Mouse (Mus musculus) T-helper 17 cell (primary cell): Measurements from ENCODE around the gene Ckap2l.

Experiments
- in situ Hi-C, 2 experiments: fragments of 300-600 bp; cut with MboI, MseI; formaldehyde crosslinking; loops; 1 replicate in 1 of 2; 2 replicates in 1 of 2; pipeline ENCODE4 v1.15.1; 2025; ENCODE audit warnings: high pct_unique_total_duplicates in 2 of 2

Gene Ckap2l

DNA sequence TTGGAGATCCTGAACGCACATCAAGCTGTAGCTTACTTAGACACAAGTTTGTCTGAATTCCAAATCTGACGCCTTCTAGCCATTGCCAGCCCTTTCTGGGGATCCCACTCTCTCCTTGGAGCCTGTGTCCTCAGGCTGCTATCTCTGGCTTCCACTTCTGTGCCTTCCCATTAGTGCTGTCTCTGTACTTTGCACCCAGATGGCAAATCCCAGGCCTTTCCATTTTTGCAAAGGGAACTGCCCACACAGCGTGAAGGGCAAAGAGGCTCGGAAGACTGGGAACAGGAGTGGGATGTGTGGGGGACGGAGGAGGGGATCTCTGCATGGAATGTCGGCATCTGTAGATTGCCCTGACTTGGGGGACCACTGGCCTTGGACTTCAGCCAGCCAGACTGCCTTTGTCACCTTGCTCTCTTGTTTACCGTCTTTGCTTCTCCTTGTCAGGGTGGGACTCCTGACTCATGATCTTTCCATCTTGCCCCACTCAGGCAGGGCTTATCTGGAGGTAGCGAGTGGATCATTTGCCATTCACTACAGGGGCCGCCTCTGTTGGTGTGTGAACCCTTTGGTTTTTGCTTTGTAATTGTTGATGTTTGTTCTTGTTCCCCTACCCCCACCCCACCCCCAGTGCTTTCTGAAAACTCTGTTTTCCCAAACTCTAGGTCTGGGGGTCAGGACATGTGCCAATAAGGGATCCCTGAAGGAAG is 56.1 kb downstream of the Ckap2l start:
- in situ Hi-C loops = no loop called here

DNA sequence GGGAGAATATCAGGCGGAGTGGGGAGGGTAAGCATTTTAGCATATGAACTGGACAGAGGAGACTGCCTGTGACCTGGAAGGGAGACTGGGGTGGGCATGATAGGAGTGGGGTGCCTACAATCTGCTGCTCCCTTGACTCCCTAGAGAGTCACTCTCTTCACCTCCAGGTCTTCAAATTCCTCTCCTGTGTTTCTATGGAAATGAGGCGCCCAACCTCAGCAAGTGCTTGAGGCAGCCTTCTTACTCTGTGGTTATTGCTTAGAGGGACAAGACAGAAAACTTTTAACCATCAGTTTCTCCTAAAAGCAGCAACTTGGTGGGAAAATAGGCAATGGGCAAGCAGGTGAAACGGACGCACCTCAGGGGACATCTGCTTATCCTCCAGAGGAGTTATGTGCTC is 60.5 kb downstream of the Ckap2l start:
- in situ Hi-C loops = no loop called here

DNA sequence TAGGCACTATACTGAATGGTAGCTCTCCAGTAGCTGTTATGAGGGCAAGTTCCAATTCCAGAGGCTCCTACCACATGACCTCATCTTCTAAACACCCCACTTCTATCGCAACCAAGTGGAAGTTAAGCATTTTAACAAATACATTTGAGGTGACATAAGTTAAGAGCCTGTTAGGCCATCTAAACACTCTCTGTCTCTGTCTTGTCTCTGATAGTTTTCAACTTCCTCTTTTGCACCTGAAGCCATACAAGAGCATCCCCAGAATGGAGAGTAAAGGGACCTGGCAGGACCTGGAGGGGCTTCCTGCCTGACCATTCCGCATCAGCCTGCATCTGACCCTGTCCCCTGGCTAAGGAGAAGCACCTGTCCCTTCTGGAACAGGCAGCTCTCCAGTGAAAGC is 62.3 kb downstream of the Ckap2l start:
- in situ Hi-C loops = no loop called here

DNA sequence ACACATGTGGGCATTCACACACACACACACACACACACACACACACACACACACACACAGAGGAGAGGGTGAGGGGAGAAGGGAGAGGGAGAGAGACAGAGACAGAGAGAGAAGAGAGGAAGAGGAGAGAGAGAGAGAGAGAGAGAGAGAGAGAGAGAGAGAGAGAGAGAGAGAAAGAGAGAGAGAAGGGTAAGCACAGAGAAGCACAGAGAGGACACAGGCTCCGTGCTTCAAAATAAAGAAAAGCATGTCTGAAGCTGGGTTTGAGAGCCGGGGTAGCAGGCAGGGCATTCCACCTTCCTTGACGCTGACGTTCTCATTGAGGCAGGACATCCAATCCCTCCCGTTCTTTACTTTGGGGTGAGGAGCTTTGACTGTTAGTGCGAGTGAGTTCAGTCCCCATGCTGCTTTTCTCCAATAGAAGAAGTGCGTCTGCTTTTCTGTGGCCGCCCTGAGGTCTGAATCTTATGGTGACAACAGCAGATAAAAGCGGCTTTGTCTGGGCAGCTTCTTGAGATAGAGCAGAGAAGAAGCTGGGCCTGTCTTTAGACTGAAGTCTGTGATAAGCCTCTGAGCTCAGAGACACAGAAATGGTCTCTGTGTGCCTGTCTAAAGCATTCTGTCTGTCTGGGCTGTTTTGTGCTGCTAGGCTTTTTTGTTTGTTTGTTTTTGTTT is 63.1 kb downstream of the Ckap2l start:
- in situ Hi-C loops = no loop called here

DNA sequence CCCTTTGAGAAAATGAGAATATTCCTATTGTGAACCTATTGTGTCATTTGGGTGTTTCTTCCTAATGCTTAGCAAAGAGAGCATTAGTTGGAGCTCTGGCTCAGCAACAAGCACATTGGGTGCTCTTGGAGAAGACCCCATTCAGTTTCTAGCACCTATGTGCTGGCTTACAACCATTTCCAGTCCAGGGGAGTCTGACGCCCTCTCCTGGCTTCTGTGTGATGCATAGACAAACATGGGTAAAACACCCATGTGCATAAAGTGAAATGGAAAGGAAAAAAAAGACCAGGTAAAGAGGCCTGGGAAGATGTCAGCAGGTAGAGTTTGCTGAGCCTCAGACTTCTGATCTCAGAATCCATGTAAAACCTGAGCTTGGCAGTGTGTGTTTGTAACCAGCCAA is 63.8 kb downstream of the Ckap2l start:
- in situ Hi-C loops = no loop called here

DNA sequence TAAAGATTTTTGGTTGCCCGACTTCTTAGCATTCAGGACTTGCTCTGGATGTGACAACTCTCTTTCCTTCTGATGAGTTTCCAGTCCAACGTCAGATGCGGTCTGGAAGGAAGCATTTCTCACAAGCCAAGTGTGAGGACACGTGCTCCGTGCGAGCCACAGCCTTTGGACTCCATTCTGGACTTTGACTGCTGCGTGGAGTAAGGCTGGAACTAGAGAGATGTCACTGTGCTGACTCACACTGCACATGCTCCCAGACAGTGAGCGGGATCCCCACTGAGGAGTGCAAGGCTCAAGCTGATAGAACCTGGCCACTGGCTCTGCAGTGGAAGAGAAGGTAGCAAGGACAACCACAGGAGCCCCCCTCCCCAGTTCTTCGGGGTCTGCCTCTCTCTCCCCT is 64.5 kb downstream of the Ckap2l start:
- in situ Hi-C loops = no loop called here

DNA sequence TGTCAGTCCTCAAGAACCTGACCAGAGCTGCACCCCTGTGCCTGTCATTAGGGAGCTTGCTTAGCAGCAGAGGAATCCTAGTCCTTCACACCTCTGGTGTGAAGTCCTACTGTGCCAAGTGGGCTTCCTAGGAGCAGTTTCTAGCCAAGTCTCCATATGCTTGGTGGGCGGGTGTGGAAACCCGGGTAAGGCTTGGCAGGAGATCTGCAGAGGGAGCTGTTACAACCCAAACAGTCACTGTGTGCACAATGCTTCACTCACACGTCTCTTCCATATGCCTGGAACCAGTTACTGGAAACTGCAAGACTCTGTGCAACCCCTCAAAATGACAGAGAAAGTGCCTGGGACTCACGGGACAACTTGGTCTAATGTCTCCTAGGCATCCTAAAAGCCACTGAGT is 65.0 kb downstream of the Ckap2l start:
- in situ Hi-C loops = no loop called here

DNA sequence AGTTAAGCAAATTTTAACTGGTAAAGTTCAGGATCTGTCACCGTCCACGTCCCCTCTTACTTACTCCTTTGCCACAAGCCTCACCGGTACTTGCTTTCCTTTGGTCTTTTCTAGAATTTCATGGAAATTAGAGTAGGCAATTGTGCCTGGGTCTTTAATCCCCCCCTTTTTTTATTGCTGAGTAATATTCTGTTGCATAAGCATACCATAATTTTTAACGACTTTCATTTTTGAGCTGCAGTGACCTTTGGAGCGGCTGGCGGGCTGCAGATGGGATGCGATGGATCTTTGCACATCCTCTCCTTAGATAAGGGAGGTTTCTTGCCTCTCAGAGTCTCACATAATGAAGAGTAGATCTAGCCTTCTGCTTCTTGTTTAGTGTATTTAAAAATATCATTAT is 67.7 kb downstream of the Ckap2l start:
- in situ Hi-C loops = no loop called here

DNA sequence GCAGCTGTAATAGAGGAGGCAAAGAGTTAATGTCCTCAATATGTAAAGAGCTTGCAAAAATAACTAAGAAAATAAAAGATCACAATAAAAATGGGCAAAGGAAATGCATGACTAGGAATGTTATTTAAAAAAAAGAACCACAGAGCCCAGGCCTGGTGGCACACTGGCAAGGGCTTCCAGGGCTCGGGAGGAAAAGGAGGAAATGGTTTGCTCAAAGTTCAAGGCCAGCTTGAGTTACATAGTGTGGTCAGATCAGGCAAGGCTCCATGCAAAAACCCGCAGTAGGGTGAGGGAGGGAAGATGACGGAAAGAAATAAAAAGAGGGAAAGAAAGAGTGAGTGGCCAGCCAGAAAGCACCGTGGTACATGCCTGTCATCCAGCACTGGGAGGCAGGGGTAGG is 68.4 kb downstream of the Ckap2l start:
- in situ Hi-C loops = no loop called here

DNA sequence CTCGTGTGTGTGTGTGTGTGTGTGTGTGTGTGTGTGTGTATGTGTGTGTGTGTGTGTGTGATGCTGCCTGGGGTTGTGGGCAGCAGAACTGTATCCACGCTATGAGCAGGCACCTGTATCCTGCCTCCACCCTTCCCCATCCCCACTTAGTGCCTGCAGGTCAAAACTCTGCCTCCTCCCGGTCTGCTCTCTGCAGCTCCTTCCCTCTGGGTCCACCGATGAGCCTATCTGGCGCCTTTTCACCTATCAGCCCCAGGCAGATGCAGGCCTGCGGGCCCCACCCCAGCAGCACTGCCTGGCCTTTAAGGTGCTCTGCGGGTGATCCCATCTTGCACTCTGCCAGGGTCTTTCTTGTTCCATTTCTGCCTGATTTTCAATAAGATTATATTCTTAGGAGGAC is 69.3 kb downstream of the Ckap2l start:
- in situ Hi-C loops = no loop called here

DNA sequence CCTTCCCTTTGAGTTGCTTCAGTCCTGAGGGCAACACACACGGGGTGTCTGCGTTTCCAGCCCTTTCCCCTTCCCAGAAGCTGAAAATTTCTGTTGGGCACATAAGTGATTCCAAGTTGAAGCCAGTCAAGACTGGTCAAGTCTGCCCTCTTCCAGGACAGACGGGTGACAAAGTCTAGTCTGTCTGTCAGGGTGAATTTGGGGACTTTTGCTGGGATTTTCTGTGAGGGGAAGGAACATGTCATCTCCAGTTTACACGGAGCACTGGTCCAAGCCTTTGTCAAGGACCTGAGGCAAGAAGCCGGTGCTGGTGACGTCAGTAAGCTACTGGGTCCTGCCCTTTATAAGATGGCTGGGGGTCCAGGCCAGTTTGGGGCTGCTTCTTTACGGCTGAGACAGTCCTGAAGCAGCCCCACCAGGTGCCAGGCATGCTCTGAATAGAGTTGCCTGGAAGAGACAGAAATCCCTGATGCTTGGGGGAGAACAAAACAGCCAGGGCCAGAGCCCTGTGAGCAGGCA is 69.9 kb downstream of the Ckap2l start:
- in situ Hi-C loops = no loop called here

DNA sequence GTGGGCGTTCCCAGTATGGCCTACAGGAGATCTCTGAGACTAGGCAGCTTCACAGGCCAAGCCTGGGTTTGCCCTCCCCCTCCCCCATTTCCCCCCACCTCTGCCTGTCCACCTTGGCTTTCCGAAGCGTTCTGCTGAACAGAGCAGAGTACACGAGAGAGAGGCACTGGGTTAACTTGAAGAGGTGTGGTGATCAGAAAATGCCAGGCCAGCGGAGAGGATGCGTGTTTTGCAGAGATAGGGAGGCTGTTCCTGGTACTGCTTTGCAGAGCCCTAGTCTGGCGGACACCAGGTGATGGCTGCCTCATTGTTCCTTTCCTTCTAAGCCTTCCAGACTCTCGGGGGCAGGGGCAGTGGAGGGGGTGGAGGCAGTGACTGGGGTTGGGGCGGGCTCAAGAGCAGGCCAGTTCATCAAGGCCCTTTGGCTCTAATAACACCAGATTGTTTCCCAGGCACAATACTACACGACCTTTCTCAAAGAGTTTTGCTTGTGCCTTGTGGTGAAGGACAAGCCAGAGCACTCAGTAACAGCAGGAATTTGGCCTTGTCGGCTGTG is 70.6 kb downstream of the Ckap2l start:
- in situ Hi-C loops = no loop called here

DNA sequence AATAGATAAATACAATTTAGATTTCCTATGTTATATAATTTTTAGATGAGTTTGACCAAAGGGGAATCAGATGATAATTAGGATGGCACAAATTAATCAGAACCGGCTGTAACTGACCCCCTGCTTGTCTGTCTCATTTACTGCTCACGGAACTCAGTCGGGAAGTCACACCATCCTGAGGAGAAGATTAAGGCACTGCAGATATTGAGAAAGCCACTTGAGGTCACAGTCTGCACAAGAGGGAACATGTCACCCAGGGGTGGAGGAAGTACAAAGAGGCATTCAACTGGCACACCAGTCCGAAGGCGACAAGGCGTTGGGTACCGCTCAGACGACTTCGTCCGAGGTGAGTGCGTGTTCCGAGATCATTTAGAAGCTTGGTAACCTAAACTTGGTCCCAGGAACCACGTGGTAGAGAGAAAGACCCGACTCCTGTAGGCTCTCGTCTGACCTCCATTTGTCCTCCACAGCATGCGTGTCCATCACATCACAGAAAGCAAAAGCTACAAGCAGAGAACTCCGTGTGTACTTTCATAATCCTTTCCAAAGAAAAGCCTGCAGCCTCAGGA is 71.7 kb downstream of the Ckap2l start:
- in situ Hi-C loops = no loop called here

DNA sequence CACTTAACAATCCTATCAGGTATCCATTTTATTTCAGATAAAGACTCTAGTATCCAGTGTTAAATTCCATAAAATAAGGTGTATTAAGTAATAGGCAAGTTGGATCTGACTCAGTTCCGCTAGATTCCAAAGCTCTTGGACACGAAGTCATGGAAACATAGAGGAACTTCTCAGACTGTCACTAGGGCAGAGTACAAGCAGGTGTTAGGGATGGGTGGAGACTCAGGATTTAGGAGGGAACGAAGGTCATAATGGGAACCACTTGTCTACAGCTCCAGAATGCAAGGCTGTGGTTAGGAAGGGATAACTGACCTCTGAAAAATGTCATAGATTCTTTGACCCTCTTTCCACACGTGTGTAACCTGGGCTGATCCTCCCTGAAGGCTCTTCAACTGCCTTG is 72.8 kb downstream of the Ckap2l start:
- in situ Hi-C loops = no loop called here

DNA sequence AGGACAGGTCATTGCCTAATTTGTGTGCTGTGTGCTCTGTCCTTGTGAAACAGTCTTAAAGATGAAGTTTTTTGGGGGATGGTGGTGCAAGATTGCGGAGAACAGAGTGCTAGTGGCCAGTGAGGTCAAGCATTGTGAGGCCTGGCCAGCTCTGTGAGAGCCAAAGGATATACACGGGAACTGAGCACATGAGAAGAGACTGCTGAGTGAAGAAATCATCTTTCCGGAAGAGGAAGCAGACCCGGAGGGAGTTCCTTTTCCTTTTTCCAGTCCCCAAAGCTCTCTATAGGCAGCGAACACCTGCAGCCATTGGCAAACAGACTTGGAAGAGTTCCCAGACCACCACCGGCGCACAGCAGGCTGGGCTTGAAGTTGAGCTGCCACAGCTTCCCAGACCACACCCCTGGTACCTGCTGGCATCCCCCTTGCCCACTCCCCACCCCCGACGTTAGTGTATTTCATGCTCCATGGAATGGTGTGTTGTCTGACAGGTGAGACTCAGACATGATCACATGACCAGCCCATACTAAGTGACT is 75.8 kb downstream of the Ckap2l start:
- in situ Hi-C loops = no loop called here

DNA sequence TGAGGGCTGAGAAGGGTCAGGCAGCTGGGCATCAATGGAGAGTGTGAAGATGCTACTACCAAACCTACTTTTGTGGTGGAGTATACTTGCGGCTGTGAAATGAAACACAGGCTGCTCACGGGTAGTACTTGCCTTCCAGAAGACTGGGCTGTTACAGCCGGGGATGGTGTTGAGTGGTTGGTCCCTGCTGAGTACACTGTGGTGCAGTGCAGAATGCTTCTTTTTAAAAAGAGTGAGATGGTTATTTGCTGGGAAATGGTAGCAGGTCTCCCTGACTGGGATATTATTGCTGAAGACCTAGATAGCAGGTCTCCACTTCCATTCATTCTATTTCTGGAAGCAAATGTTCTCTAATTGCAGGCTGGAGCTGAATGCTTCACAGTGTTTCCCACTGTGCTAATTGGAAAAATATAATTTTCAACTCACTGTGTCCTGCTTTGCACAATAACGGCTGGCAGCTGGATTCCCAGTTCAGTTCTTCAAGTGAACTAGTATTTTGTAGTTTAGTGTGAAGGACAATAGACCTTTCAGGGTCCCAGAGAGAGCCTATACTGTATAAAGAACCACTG is 78.4 kb downstream of the Ckap2l start:
- in situ Hi-C loops = no loop called here
